In genomic region chr9:101076095-101076875, GRCm38 (mm10) we compare ENCODE assay signal across 8 mouse cellular contexts. TPM values are rescaled to one million over a fixed set of nuclear protein-coding genes. Genes with fewer than 3 reads are reported as not detected.
DNase-seq lines count a peak whose midpoint lies in the region; ATAC-seq and TF ChIP-seq lines count a peak whose summit lies in the region.

No protein-coding gene starts in this region.

- ATAC-seq in embryonic facial prominence, embryonic 13.5 days (ENCODE audit: insufficient number of reproducible peaks, insufficient read depth, low FRiP score, low TSS enrichment, low read depth): no peak
- no peak for ATAC-seq in hindbrain, embryonic 16.5 days
- ATAC-seq in lung, embryonic 16.5 days (ENCODE audit: low read depth): no peak
- no peak for ATAC-seq in stomach, embryonic 15.5 days (ENCODE audit: insufficient read depth, low FRiP score, low read depth)

- no peak overlapping the region for H3K27ac ChIP-seq in ES-E14 (ENCODE audit: insufficient read depth, low read depth, low read length, poor library complexity, severe bottlenecking)
- H3K27ac ChIP-seq in embryonic facial prominence, embryonic 13.5 days: no peak overlapping the region
- no peak overlapping the region for H3K27ac ChIP-seq in hindbrain, embryonic 16.5 days (ENCODE audit: low read depth, low read length)
- peak overlapping the region; percentile 11 for H3K27ac ChIP-seq in lung, embryonic 16.5 days (ENCODE audit: low read length)
- H3K27ac ChIP-seq in stomach, embryonic 15.5 days: peak overlapping the region; percentile 52; the same call in 1 of the 2 replicates

- peaks cover 0 to 8% of the 10 kb centered on the region in 2 experiments; a peak in 2 of 4 replicates for H3K4me1 ChIP-seq in ES-E14 (ENCODE audit: control insufficient read depth in 2 of 2, insufficient read depth in 2 of 2, low read length in 2 of 2, poor library complexity in 1 of 2)
- H3K4me1 ChIP-seq in embryonic facial prominence, embryonic 13.5 days: peaks cover 24% of the 10 kb centered on the region
- H3K4me1 ChIP-seq in hindbrain, embryonic 16.5 days (ENCODE audit: control insufficient read depth, insufficient read depth, low read depth, low read length): peaks cover 26% of the 10 kb centered on the region
- peaks cover 25% of the 10 kb centered on the region for H3K4me1 ChIP-seq in lung, embryonic 16.5 days (replicated peaks; ENCODE audit: control insufficient read depth, insufficient read depth, low read length)
- H3K4me1 ChIP-seq in stomach, embryonic 15.5 days: peaks cover 14% of the 10 kb centered on the region; the same call in 1 of the 2 replicates

- no peaks in the 10 kb centered on the region for H3K27me3 ChIP-seq in embryonic facial prominence, embryonic 13.5 days
- H3K27me3 ChIP-seq in hindbrain, embryonic 16.5 days (replicated peaks; ENCODE audit: control insufficient read depth, insufficient read depth, low read length): no peaks in the 10 kb centered on the region
- H3K27me3 ChIP-seq in lung, embryonic 16.5 days (ENCODE audit: control insufficient read depth, insufficient read depth, low read depth, low read length): no peaks in the 10 kb centered on the region
- H3K27me3 ChIP-seq in stomach, embryonic 15.5 days (replicated peaks): no peaks in the 10 kb centered on the region

- in situ Hi-C loops in ES-E14 (cut with MboI; ENCODE audit: low sequenced_read_pairs in 2 of 2, unreplicated experiment in 2 of 2): no loop called here

- H3K4me3 ChIP-seq in ES-E14 (ENCODE audit: insufficient read depth in 1 of 2, low read depth in 1 of 2, low read length in 2 of 2, poor library complexity in 1 of 2, severe bottlenecking in 1 of 2): peak overlapping the region; percentile 93 to 96
- peak overlapping the region; percentile 95 for H3K4me3 ChIP-seq in embryonic facial prominence, embryonic 13.5 days
- peak overlapping the region; percentile 87 for H3K4me3 ChIP-seq in hindbrain, embryonic 16.5 days (ENCODE audit: low read length)
- H3K4me3 ChIP-seq in lung, embryonic 16.5 days (ENCODE audit: low read length): peak overlapping the region; percentile 81
- peak overlapping the region; percentile 96 for H3K4me3 ChIP-seq in stomach, embryonic 15.5 days (replicated peaks)

- peak; percentile 72 for DNase-seq in 3T3-L1 (ENCODE audit: low read depth, low spot score)
- no peak for DNase-seq in ES-E14 (ENCODE audit: low read depth, low spot score)
- DNase-seq in gastrocnemius, adult 18-20 months (ENCODE audit: low spot score): no peak
- no peak for DNase-seq in layer of hippocampus, adult 8-10 months (ENCODE audit: low spot score in 2 of 2)

- H3K4me2 ChIP-seq in embryonic facial prominence, embryonic 13.5 days: peak overlapping the region; percentile 85
- peak overlapping the region; percentile 79 for H3K4me2 ChIP-seq in hindbrain, embryonic 16.5 days (ENCODE audit: low read length)
- H3K4me2 ChIP-seq in lung, embryonic 16.5 days (ENCODE audit: low read depth, low read length): peak overlapping the region; percentile 85
- peak overlapping the region; percentile 73 for H3K4me2 ChIP-seq in stomach, embryonic 15.5 days

- no peaks in the 10 kb centered on the region for H3K36me3 ChIP-seq in ES-E14 (ENCODE audit: control insufficient read depth, insufficient read depth, low read length, poor library complexity, severe bottlenecking)
- no peaks in the 10 kb centered on the region for H3K36me3 ChIP-seq in embryonic facial prominence, embryonic 13.5 days
- no peaks in the 10 kb centered on the region for H3K36me3 ChIP-seq in hindbrain, embryonic 16.5 days (ENCODE audit: control insufficient read depth, insufficient read depth, low read length)
- no peaks in the 10 kb centered on the region for H3K36me3 ChIP-seq in lung, embryonic 16.5 days (ENCODE audit: control insufficient read depth, insufficient read depth, low read length)
- H3K36me3 ChIP-seq in stomach, embryonic 15.5 days: no peaks in the 10 kb centered on the region

- peak overlapping the region; percentile 96 for H3K9ac ChIP-seq in ES-E14 (ENCODE audit: insufficient read depth, low read depth, low read length, poor library complexity, severe bottlenecking)
- peak overlapping the region; percentile 99 for H3K9ac ChIP-seq in embryonic facial prominence, embryonic 13.5 days
- peak overlapping the region; percentile 99 for H3K9ac ChIP-seq in hindbrain, embryonic 16.5 days (ENCODE audit: low read depth, low read length)
- H3K9ac ChIP-seq in lung, embryonic 16.5 days (ENCODE audit: low read length): peak overlapping the region; percentile 100
- H3K9ac ChIP-seq in stomach, embryonic 15.5 days: peak overlapping the region; percentile 98

- WGBS in embryonic facial prominence, embryonic 13.5 days: 1% methylated on average over 18 of the region's 18 CpGs
- WGBS in hindbrain, embryonic 16.5 days: under 1% methylated on average over 18 of the region's 18 CpGs
- WGBS in lung, embryonic 16.5 days: under 1% methylated on average over 18 of the region's 18 CpGs
- WGBS in stomach, embryonic 15.5 days: under 1% methylated on average over 18 of the region's 18 CpGs

- no peaks in the 10 kb centered on the region for H3K9me3 ChIP-seq in ES-E14 (ENCODE audit: control insufficient read depth, insufficient read depth, low read depth, low read length)
- no peaks in the 10 kb centered on the region for H3K9me3 ChIP-seq in embryonic facial prominence, embryonic 13.5 days
- no peaks in the 10 kb centered on the region for H3K9me3 ChIP-seq in hindbrain, embryonic 16.5 days (ENCODE audit: control insufficient read depth, low read length)
- no peaks in the 10 kb centered on the region for H3K9me3 ChIP-seq in lung, embryonic 16.5 days (ENCODE audit: control insufficient read depth, low read length)
- no peaks in the 10 kb centered on the region for H3K9me3 ChIP-seq in stomach, embryonic 15.5 days

TF ChIP-seq in ES-E14, 5 proteins besides CTCF, POLR2A, EP300 and RAD21:
- TF ChIP-seq ZNF384 (IDR thresholded peaks at IDR 0.05; ENCODE audit: low read depth, low read length) (no peak), MAFK (IDR thresholded peaks at IDR 0.05; ENCODE audit: insufficient read depth, low read depth, low read length) (no peak), ZC3H11A (IDR thresholded peaks at IDR 0.05; ENCODE audit: borderline replicate concordance, low read depth, low read length) (no peak), HCFC1 (IDR thresholded peaks at IDR 0.05; ENCODE audit: borderline replicate concordance, insufficient read depth, low read length) (no peak), CHD2 (IDR thresholded peaks at IDR 0.05; ENCODE audit: low read depth, low read length) (no peak)

RNA-seq across cellular contexts. Expression of gene Msl2, which starts 2.4 kb away (rescaled TPM):
- total RNA-seq in ES-E14 (2012; rRNA removed): 19.5 and 21.3 TPM in 2 replicates
- polyA plus RNA-seq in embryonic facial prominence, embryonic 13.5 days (2015; fragmentation: Nextera tagmentation; extraction: Ambion mirVana): 6.3 and 6.4 TPM in 2 replicates
- 2.6 and 2.7 TPM in 2 replicates for polyA plus RNA-seq in hindbrain, embryonic 16.5 days (2015; fragmentation: Nextera tagmentation; extraction: Ambion mirVana)
- polyA plus RNA-seq in lung, embryonic 16.5 days (2015; fragmentation: Nextera tagmentation; extraction: Ambion mirVana): 3.7 and 3.9 TPM in 2 replicates
- 5.3 and 6.3 TPM in 2 replicates for polyA plus RNA-seq in stomach, embryonic 15.5 days (2015; fragmentation: Nextera tagmentation; extraction: Ambion mirVana)
- total RNA-seq in gastrocnemius, adult 18-20 months (2021): 10 to 100 TPM; 26.3 to 27.5 TPM
- 10 to 100 TPM; 66.6 to 73.6 (median 67.9) TPM for total RNA-seq in layer of hippocampus, adult 8-10 months (2022)

RNA-seq across cellular contexts. Expression of gene Pccb, which starts 41.6 kb away (rescaled TPM):
- total RNA-seq in ES-E14 (2012; rRNA removed): 24.8 and 27.0 TPM in 2 replicates
- polyA plus RNA-seq in embryonic facial prominence, embryonic 13.5 days (2015; fragmentation: Nextera tagmentation; extraction: Ambion mirVana): 23.7 TPM in 2 replicates
- 27.7 and 28.7 TPM in 2 replicates for polyA plus RNA-seq in hindbrain, embryonic 16.5 days (2015; fragmentation: Nextera tagmentation; extraction: Ambion mirVana)
- 22.1 and 22.5 TPM in 2 replicates for polyA plus RNA-seq in lung, embryonic 16.5 days (2015; fragmentation: Nextera tagmentation; extraction: Ambion mirVana)
- polyA plus RNA-seq in stomach, embryonic 15.5 days (2015; fragmentation: Nextera tagmentation; extraction: Ambion mirVana): 24.6 and 26.3 TPM in 2 replicates
- total RNA-seq in gastrocnemius, adult 18-20 months (2021): 10 to 100 TPM; 58.9 to 62.4 TPM
- total RNA-seq in layer of hippocampus, adult 8-10 months (2022): 10 to 100 TPM; 42.8 to 54.5 (median 47.5) TPM

Comparison
In these comparisons a context has a peak if more than half of its experiments do, and no peak if none do; other contexts are left out.
1. H3K27ac ChIP-seq: peak in lung, embryonic 16.5 days (single experiment) and stomach, embryonic 15.5 days (single experiment); none in ES-E14 (single experiment), embryonic facial prominence, embryonic 13.5 days (single experiment) and hindbrain, embryonic 16.5 days (single experiment).
2. Peak in every context shown above with its lines, with median percentiles within 50 percentile points of each other: H3K4me3 ChIP-seq, H3K9ac ChIP-seq and H3K4me2 ChIP-seq.